Mouse (Mus musculus): ENCODE data around the gene Rcor1. TPM values are rescaled to one million over a fixed set of nuclear protein-coding genes. Genes with fewer than 3 reads are reported as not detected.

Rcor1 gene
- polyA plus RNA-seq, 1 experiment = 12.0 TPM

- no peaks in the 10 kb centered on the region for H3K4me1 ChIP-seq (ENCODE audit: control insufficient read depth, insufficient read depth, low read length)
- no peak for DNase-seq
- WGBS = 85% methylated on average over 8 of the region's 8 CpGs
- no peak for TF ChIP-seq CTCF (IDR thresholded peaks at IDR 0.05; ENCODE audit: insufficient read depth, low read length)
- TF ChIP-seq POLR2A (IDR thresholded peaks at IDR 0.05; ENCODE audit: borderline replicate concordance, extremely low read depth, low read depth, low read length) = no peak
- H3K4me3 ChIP-seq (replicated peaks; ENCODE audit: extremely low read depth, low read depth, low read length) = no peak overlapping the region
Observed at GRCm38 (mm10) chr12:111111176-111111575, 72.0 kb downstream of the Rcor1 start.

- TF ChIP-seq POLR2A (IDR thresholded peaks at IDR 0.05; ENCODE audit: borderline replicate concordance, extremely low read depth, low read depth, low read length) (no peak), CTCF (IDR thresholded peaks at IDR 0.05; ENCODE audit: insufficient read depth, low read length) (no peak)
- Histone ChIP-seq H3K4me3 (replicated peaks; ENCODE audit: extremely low read depth, low read depth, low read length) (no peak overlapping the region), H3K4me1 (ENCODE audit: control insufficient read depth, insufficient read depth, low read length) (no peaks in the 10 kb centered on the region)
- WGBS = 88% methylated on average over 5 of the region's 5 CpGs
- no peak for DNase-seq
Observed at GRCm38 (mm10) chr12:111114593-111114992, 75.4 kb downstream of the Rcor1 start.

- DNase-seq = no peak
- TF ChIP-seq CTCF (IDR thresholded peaks at IDR 0.05; ENCODE audit: insufficient read depth, low read length) (no peak), POLR2A (IDR thresholded peaks at IDR 0.05; ENCODE audit: borderline replicate concordance, extremely low read depth, low read depth, low read length) (no peak)
- 98% methylated on average over 5 of the region's 5 CpGs for WGBS
- no peaks in the 10 kb centered on the region for H3K4me1 ChIP-seq (ENCODE audit: control insufficient read depth, insufficient read depth, low read length)
- no peak overlapping the region for H3K4me3 ChIP-seq (replicated peaks; ENCODE audit: extremely low read depth, low read depth, low read length)
Observed at GRCm38 (mm10) chr12:111119506-111120085, 80.4 kb downstream of the Rcor1 start.

GRCm38 (mm10) chr12:111120976-111121645, 82.0 kb downstream of the Rcor1 start:
- no peak for DNase-seq
- TF ChIP-seq POLR2A (IDR thresholded peaks at IDR 0.05; ENCODE audit: borderline replicate concordance, extremely low read depth, low read depth, low read length) (no peak), CTCF (IDR thresholded peaks at IDR 0.05; ENCODE audit: insufficient read depth, low read length) (no peak)
- WGBS = 87% methylated on average over 9 of the region's 9 CpGs
- no peak overlapping the region for H3K4me3 ChIP-seq (replicated peaks; ENCODE audit: extremely low read depth, low read depth, low read length)
- no peaks in the 10 kb centered on the region for H3K4me1 ChIP-seq (ENCODE audit: control insufficient read depth, insufficient read depth, low read length)

- no peaks in the 10 kb centered on the region for H3K4me1 ChIP-seq (ENCODE audit: control insufficient read depth, insufficient read depth, low read length)
- H3K4me3 ChIP-seq (replicated peaks; ENCODE audit: extremely low read depth, low read depth, low read length) = no peak overlapping the region
- DNase-seq = no peak
- peak; percentile 52 for TF ChIP-seq CTCF (IDR thresholded peaks at IDR 0.05; ENCODE audit: insufficient read depth, low read length)
- TF ChIP-seq POLR2A (IDR thresholded peaks at IDR 0.05; ENCODE audit: borderline replicate concordance, extremely low read depth, low read depth, low read length) = no peak
Observed at GRCm38 (mm10) chr12:111122332-111122852, 83.2 kb downstream of the Rcor1 start.

- WGBS = 77% methylated on average over 14 of the region's 14 CpGs
- DNase-seq = no peak
- Histone ChIP-seq H3K4me3 (replicated peaks; ENCODE audit: extremely low read depth, low read depth, low read length) (no peak overlapping the region), H3K4me1 (ENCODE audit: control insufficient read depth, insufficient read depth, low read length) (no peaks in the 10 kb centered on the region)
- TF ChIP-seq POLR2A (IDR thresholded peaks at IDR 0.05; ENCODE audit: borderline replicate concordance, extremely low read depth, low read depth, low read length) (no peak), CTCF (IDR thresholded peaks at IDR 0.05; ENCODE audit: insufficient read depth, low read length) (no peak)
Observed at GRCm38 (mm10) chr12:111124601-111125260, 85.6 kb downstream of the Rcor1 start.

- Histone ChIP-seq H3K4me3 (replicated peaks; ENCODE audit: extremely low read depth, low read depth, low read length) (no peak overlapping the region), H3K4me1 (ENCODE audit: control insufficient read depth, insufficient read depth, low read length) (no peaks in the 10 kb centered on the region)
- 71% methylated on average over 6 of the region's 6 CpGs for WGBS
- DNase-seq = no peak
- TF ChIP-seq POLR2A (IDR thresholded peaks at IDR 0.05; ENCODE audit: borderline replicate concordance, extremely low read depth, low read depth, low read length) (no peak), CTCF (IDR thresholded peaks at IDR 0.05; ENCODE audit: insufficient read depth, low read length) (no peak)
Observed at GRCm38 (mm10) chr12:111125666-111126065, 86.5 kb downstream of the Rcor1 start.

GRCm38 (mm10) chr12:111134169-111134568, 95.0 kb downstream of the Rcor1 start:
- 74% methylated on average over 7 of the region's 7 CpGs for WGBS
- H3K4me1 ChIP-seq (ENCODE audit: control insufficient read depth, insufficient read depth, low read length) = no peaks in the 10 kb centered on the region
- no peak for DNase-seq
- no peak for TF ChIP-seq CTCF (IDR thresholded peaks at IDR 0.05; ENCODE audit: insufficient read depth, low read length)
- no peak for TF ChIP-seq POLR2A (IDR thresholded peaks at IDR 0.05; ENCODE audit: borderline replicate concordance, extremely low read depth, low read depth, low read length)
- H3K4me3 ChIP-seq (replicated peaks; ENCODE audit: extremely low read depth, low read depth, low read length) = no peak overlapping the region

GRCm38 (mm10) chr12:111134791-111135733, 95.9 kb downstream of the Rcor1 start:
- peak; percentile 11 for DNase-seq
- 50% methylated on average over 19 of the region's 19 CpGs for WGBS
- H3K4me1 ChIP-seq (ENCODE audit: control insufficient read depth, insufficient read depth, low read length) = no peaks in the 10 kb centered on the region
- H3K4me3 ChIP-seq (replicated peaks; ENCODE audit: extremely low read depth, low read depth, low read length) = no peak overlapping the region
- TF ChIP-seq CTCF (IDR thresholded peaks at IDR 0.05; ENCODE audit: insufficient read depth, low read length) = no peak
- TF ChIP-seq POLR2A (IDR thresholded peaks at IDR 0.05; ENCODE audit: borderline replicate concordance, extremely low read depth, low read depth, low read length) = no peak
